Mouse (Mus musculus) bone marrow, adult 2 months (tissue): Measurements from ENCODE around the gene Col12a1. TPM values are rescaled to one million over a fixed set of nuclear protein-coding genes. Genes with fewer than 3 reads are reported as not detected.
A peak's percentile ranks its signal among the peaks of the same experiment; 100 is the strongest.

Experiments used
- H3K27ac ChIP-seq: fragments of 200-500 bp; 2 replicates; pipeline ENCODE4 v1.5.1; 2012; ENCODE audit warnings: low read depth, mild to moderate bottlenecking, control low read depth, inconsistent platforms, low read length; ENCODE audit not compliant: control insufficient read depth, poor library complexity, insufficient read depth
- H3K4me1 ChIP-seq: fragments of 200-500 bp; 2 replicates; pipeline ENCODE4 v1.6.1; 2011; ENCODE audit warnings: low read length; ENCODE audit not compliant: control insufficient read depth, insufficient read depth
- H3K4me3 ChIP-seq: fragments of 200-500 bp; replicated peaks from 2 replicates; pipeline ENCODE3; 2011; ENCODE audit warnings: mild to moderate bottlenecking, low read depth, low read length, control low read depth; ENCODE audit not compliant: control insufficient read depth
- CTCF ChIP-seq: fragments of 200-500 bp; IDR thresholded peaks from 2 replicates; pipeline ENCODE4 v1.5.1; 2011; ENCODE audit warnings: low read length, control low read depth; ENCODE audit not compliant: control insufficient read depth, insufficient read depth
- POLR2A ChIP-seq: fragments of 200-500 bp; IDR thresholded peaks from 2 replicates; pipeline ENCODE4 v1.6.1; 2011; ENCODE audit warnings: low read depth, mild to moderate bottlenecking, control low read depth, low read length, borderline replicate concordance; ENCODE audit not compliant: control insufficient read depth
- WGBS: fragments of 180-500 bp; shearing (Covaris S2); methylation state at CpG from one replicate; pipeline ENCODE4 v1.1.7; 2018; 5-methylcytosine and 5-hydroxymethylcytosine counted together
- polyA plus RNA-seq: library from polyadenylated mRNA; stranded (reverse); fragments of >200 nt; gene quantifications from 2 replicates; pipeline ENCODE4 v1.2.4, GENCODE M21; 2011; ENCODE audit warnings: low replicate concordance; ENCODE audit not compliant: missing spikeins, insufficient read depth, insufficient read length

The Col12a1 gene
- polyA plus RNA-seq = 2.8 and 6.5 TPM in 2 replicates

DNA sequence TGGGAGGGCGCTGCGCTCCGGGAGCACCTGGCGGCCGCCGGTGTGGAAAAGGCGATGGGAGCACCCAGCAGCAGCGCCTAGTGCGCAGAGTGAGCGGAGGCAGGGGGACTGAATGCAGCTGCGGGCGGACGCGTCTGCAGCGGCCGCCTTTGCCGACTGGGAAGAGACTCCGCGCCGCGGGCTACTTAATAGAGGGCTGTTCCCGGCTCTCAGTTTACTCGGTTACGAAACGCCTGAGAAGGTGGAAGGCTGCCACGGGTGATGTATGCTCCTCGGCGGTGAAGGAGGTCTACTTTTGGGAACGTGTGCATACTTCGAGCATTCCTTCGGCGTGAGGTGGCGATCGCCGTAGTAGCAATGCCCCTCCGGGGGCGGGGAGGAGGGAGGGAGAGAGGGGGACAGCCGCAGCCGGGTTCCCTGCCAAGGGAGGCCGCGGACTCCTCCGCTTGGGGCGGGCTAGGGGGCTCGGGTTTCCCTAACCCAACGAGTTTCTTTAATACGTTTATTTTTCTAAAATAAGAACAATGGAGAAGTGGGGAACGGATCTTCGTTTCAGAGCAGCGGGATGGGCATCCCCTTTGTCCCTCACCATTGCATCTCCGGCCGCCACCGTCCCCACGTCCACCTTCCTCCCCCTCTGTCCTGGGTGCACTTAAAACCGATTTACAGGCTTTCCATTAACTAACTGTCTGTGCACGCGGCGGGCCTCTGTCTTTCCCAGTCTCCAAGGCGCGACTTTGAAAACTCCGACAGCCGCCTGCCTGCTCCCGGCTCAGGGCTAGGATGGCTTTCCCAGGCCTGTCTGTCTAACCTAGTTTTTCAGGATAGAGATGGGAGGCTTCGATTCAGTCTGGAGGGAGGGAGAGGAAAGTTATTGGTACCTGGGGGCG, at the start of gene Col12a1:
Gene Col12a1 (minus strand): TSS at position 351 of the 890 bp plus-strand sequence.
- no peak within 1 kb of the TSS for H3K27ac ChIP-seq
- no peaks in the 10 kb centered on the region for H3K4me1 ChIP-seq
- no peak within 1 kb of the TSS for H3K4me3 ChIP-seq
- 2% methylated on average over 64 of the region's 64 CpGs for WGBS
- TF ChIP-seq CTCF = no peak
- TF ChIP-seq POLR2A = no peak

DNA sequence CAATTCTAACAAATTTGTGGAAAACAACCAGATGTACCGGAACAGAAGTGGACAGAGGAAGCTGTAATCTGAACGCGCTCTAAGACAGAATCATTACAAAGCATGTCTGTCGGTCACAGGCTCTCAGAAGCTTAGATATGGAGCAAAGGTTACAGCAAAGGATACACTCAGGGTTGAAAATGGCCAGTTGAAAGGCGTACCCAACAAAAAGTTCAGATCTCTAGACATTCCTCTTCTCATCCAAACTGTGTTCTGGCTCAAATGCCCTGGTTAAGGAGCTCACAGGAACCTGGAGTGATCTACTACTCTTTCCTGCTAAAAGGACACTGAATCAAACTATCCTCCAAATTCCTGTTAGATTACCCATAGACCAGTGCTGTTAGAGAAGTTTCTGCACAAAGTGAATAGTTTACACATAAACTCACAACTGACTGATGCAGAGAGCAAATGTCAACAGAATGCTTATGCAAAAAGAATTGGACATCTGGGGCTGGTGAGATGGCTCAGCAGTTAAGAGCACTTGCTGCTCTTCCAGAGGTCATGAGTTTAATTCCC, 48.4 kb upstream of the Col12a1 start:
- no peak overlapping the region for H3K27ac ChIP-seq
- H3K4me1 ChIP-seq = no peaks in the 10 kb centered on the region; the same call in 1 of the 2 replicates
- H3K4me3 ChIP-seq = no peak overlapping the region
- 85% methylated on average over 5 of the region's 5 CpGs for WGBS
- TF ChIP-seq POLR2A = no peak
- no peak for TF ChIP-seq CTCF

DNA sequence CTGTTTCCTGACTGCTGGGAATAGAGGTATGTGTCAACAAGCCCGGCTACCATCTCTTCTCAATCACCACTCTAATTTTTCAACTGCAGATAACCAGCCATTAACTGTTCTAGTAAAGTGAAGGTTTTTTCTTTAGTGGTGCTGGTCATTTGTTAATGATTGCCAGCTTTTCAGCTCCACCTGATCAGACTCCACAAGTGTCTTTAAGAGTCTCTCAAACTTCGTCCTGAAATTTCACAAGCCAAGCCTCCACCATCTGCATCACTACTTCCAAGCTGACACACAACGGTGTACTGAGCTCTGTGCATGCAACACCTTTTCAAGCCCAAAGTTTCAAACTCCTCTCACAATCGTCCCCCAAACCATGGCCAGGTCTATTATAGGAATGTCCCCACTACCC, 46.7 kb upstream of the Col12a1 start:
- H3K4me3 ChIP-seq = no peak overlapping the region
- 84% methylated on average over 4 of the region's 4 CpGs for WGBS
- TF ChIP-seq POLR2A (no peak), CTCF (no peak)
- H3K4me1 ChIP-seq = no peaks in the 10 kb centered on the region; the same call in 1 of the 2 replicates
- no peak overlapping the region for H3K27ac ChIP-seq

GRCm38 (mm10) chr9:79762519-79762918, 43.9 kb upstream of the Col12a1 start:
- Histone ChIP-seq H3K4me3 (no peak overlapping the region), H3K4me1 (no peaks in the 10 kb centered on the region; the same call in 1 of the 2 replicates), H3K27ac (no peak overlapping the region)
- TF ChIP-seq POLR2A (no peak), CTCF (no peak)
- 39% methylated on average over 6 of the region's 6 CpGs for WGBS

- no peaks in the 10 kb centered on the region; the same call in 1 of the 2 replicates for H3K4me1 ChIP-seq
- 3% methylated on average over 14 of the region's 14 CpGs for WGBS
- H3K27ac ChIP-seq = peak overlapping the region; percentile 63
- peak overlapping the region; percentile 93 for H3K4me3 ChIP-seq
- TF ChIP-seq CTCF = no peak
- TF ChIP-seq POLR2A = no peak
Measured at GRCm38 (mm10) chr9:79760076-79760475, 41.4 kb upstream of the Col12a1 start.

- Histone ChIP-seq H3K27ac (peak within 1 kb of the TSS; percentile 67), H3K4me3 (peak within 1 kb of the TSS; percentile 93), H3K4me1 (no peaks in the 10 kb centered on the region; the same call in 1 of the 2 replicates)
- TF ChIP-seq CTCF (no peak), POLR2A (peak; percentile 80)
- WGBS = under 1% methylated on average over 49 of the region's 49 CpGs
Measured at GRCm38 (mm10) chr9:79759385-79760005, 40.9 kb upstream of the Col12a1 start, which contains the start of gene Cox7a2. TSS of gene Cox7a2 (minus strand) at chr9:79759878.

GRCm38 (mm10) chr9:79755311-79755710, 36.7 kb upstream of the Col12a1 start:
- Histone ChIP-seq H3K4me3 (no peak overlapping the region), H3K4me1 (no peaks in the 10 kb centered on the region; the same call in 1 of the 2 replicates), H3K27ac (no peak overlapping the region)
- WGBS = 68% methylated on average over 4 of the region's 4 CpGs
- TF ChIP-seq POLR2A (no peak), CTCF (no peak)

- 84% methylated on average over 8 of the region's 8 CpGs for WGBS
- no peak for TF ChIP-seq CTCF
- TF ChIP-seq POLR2A = no peak
Measured at GRCm38 (mm10) chr9:79751846-79752245, 33.2 kb upstream of the Col12a1 start.

More at GRCm38 (mm10) chr9:79751846-79752245, 33.2 kb upstream of the Col12a1 start:
- no peak overlapping the region for H3K4me3 ChIP-seq
- no peak overlapping the region for H3K27ac ChIP-seq
- H3K4me1 ChIP-seq = no peaks in the 10 kb centered on the region
